Mouse (Mus musculus) ovary, postnatal 36 days (tissue): ENCODE measurements around the gene Fam78a.

ENCODE experiments used
- DNase-seq: peaks from one replicate; pipeline ENCODE4 v3.0.0; 2022; ENCODE audit warnings: low spot score, mixed read lengths

The Fam78a gene

GRCm38 (mm10) chr2:32068811-32069607, 15.6 kb downstream of the Fam78a start:
- no peak for DNase-seq

DNA sequence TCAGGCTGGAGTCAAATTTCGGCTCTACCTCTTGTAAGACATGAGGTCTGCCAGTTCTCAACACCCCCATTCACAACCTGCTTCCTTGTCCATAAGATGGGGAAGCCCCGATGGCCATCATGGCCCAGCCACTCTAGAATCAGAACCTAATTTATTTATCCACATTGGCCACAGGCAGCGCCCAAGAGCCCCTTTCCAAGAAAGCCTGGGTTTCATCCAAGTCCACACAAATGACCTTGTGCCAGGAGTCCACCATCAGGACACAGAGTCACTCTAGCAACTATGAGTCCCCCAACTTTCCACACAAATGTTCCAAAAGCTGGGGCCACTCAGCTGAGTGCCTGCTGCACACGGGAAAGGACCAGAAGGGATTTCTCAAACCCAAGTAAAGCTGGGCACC, 18.7 kb downstream of the Fam78a start:
- DNase-seq: no peak

DNA sequence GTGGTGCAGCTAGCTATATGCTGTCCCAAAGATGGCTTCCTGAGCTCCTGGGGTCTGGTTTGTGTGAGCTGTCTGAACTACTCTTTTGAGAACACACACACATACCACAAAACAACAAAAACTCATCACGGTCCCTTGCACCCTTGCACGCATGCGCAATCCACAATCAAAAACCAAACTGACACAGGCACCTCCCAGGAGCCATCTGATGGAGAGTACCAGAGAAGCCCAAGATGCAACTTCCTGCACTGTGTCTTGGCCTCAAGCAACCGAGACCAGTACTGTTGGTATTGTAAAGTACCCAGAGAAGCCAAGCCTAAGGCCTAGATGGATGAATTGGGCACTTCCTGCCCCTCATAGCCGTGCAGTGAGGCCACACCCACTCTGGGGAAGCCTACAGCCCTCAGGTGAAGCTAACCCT, 19.3 kb downstream of the Fam78a start:
- DNase-seq: no peak

GRCm38 (mm10) chr2:32064913-32065312, 19.7 kb downstream of the Fam78a start:
- no peak for DNase-seq

DNA sequence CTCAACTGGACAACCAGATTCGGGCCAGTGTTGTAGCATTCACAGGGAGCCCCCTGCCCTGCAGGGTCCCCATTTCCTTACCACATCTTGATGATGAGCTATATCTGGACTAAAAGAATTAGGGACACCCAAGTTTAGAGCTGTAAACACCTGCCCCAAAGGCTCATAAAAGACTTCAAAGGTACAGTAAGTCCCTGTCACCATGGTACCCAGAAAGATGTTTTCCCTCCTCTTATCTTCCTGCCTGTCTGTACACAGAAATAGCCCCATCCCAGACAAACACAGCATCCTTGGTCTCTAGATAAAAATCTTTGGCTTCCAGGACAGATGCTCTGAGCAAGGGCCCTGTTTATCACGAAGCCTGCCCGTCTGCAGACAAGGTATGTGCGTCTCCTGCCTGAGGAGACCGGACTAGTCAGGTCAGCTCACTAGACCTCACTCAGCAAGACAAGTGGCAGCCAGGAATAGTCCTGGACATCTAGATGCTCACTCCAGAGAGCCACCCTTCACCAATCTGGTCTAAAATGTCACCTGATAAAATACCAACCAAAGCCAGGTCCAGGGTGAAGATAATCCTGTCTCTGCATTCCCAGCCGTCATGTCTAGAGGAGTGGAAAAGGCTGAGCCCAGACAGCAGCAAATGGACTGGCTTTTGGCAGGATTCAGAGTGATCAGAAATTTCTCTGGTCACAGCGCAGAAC, 21.1 kb downstream of the Fam78a start:
- no peak for DNase-seq

DNA sequence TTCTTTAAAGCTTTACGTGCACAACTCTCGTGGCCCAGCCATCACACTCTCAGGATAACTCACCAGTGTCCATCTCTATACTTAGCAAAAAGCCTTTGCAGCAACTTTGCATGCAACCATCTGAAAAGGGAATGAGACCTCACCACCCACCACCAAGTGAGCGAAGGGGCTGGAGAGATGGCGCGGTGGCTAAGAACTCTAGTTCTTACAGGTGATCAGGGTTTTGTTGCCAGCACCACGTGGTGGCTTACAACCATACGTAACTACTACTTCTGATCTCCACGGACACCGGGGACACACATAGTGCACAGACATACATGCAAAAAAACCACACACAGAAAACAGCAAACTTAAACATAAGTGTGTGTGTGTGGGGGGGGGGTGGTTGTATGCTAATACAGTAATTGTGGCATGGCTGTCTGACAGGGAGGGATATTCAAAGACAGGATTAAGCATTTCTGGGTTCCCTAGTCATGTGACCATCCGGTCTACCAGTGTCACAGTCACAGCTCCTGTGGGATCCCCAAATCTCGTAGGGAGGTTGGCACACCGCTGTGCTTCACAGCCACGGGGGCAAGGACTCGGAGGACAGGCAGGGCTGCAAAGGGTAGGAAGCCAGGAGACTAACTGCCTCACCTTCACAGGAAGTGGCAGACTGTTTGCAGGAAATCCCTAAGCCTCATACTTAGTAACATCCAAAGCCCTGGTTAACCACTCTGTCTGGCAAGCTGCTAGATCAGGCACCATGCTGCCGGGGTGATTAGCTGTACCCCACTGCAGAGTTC, 21.8 kb downstream of the Fam78a start:
- DNase-seq: no peak

- no peak for DNase-seq
Measured at GRCm38 (mm10) chr2:32061722-32062505, 22.7 kb downstream of the Fam78a start.

- no peak for DNase-seq
Measured at GRCm38 (mm10) chr2:32061189-32061588, 23.5 kb downstream of the Fam78a start.

DNA sequence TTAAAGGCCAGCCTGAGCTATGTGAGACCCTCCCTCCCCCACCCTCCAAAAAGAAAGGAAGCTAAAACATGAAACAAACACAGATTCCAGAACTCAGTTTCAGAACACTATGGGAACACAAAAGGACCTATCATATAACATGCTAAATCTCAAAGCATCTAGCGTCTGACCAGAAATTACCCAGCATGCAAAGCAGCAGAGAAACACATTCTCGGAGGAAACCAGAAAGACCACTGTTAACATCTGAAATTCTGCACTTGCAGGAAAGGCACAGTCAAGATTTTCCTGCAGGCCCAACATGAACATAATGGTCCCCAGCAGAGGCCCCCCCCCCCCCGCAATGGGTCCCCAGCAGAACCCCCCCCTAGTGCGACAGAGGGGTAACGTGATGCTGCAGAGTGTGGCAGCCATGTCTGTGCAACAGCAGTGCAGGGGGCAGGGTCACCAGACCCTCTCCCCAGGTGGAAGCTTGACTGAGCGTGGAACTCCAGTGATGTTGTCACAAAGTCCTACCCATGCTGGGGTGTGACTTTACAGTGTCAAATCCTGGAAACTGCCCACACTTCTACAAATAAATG, 24.3 kb downstream of the Fam78a start:
- DNase-seq: no peak

DNA sequence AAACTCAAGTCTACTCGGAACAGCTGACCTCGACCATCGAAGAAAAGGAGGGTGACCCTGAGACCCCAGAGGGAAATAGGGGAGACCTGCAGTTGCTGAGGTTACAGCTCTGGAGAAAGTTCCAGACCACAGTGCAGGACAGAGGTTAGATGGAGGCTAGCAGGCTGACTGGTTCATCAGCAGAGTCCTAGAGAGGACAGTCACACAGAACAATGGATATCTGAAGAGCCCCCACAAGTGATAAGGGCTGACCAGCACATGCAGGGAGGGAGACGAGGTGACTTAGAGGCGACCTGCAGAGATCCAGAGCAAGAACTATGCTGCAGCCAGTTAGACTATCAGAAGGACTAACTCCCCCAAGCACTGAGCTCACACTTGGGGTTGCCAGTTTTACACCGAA, 25.0 kb downstream of the Fam78a start:
- no peak for DNase-seq

DNA sequence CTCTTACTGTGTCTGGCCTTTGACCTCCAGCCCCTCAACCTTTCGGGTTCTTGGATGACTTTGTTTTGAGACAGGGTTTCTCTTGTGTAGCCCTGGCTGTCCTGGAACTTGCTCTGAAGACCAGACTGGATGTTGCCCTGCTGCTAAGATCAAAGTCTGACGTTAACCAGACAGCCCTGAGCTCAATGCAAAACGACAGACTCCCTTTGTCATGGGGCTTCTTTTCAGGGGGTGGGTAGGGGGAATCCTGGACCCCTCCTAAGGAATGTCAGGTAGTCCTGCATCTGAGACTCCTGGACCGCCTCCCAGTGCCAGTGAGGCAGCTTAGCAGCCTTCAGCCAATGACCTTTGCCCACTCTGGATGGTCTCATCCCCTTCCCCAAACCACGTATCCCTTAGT, 25.9 kb downstream of the Fam78a start:
- no peak for DNase-seq

DNA sequence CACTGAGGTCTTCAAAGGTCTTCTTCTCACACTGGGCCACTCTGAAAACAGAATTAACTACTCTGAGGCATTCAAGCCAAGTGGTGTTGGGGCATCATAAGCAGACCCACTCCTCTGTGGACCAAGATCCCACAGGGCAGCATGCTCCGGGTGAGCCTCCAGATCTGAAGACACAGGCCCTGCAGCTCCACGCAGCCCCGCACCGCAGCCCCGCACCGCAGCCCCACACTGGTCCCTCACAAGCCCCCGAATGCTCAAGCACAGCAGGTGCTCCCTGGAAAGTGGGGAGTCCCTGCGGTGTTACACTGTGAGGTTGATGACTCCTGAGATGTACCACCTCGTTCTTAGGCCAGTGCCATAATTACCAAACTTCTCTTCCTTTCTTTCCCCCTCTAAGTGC, 26.4 kb downstream of the Fam78a start:
- DNase-seq: no peak

DNA sequence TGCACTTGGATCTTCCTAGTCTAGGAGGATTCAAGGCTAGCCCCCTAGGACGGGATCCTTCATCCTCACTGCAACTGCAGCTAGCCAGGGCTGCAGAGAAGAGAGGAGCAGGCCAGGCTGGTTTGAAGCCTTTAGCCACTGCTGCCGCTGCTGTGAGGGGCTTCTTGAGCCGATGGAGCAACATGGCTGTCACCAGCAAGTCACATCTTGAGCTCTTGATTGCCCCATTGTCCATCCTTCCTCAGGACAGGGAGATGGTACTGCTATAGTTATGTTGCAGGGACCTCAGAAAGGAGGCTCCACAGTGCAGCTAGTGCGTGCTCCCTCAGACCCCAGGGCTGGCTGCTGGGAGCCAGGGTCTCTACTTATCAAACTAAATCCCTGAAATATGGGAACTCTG, 26.9 kb downstream of the Fam78a start:
- no peak for DNase-seq

DNA sequence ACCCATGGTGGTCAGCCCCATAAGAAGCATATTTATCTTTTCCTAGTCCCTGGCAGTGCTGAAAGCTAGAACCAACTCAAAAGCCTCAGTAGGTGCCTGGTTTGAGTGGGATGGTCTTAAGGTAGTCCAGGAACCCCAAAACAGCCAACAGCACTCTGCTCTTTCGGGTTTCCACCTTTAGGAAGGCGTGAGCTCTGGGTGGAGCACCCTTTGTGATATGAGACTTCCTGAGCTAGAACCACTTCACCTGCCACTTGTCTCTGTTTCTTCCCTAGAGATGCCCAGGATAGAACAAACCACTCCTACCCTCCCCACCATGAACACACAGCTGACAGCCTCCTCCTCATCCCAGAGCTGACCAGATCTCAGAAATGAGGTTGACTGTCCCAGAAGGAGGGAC, 27.3 kb downstream of the Fam78a start:
- DNase-seq: no peak

DNA sequence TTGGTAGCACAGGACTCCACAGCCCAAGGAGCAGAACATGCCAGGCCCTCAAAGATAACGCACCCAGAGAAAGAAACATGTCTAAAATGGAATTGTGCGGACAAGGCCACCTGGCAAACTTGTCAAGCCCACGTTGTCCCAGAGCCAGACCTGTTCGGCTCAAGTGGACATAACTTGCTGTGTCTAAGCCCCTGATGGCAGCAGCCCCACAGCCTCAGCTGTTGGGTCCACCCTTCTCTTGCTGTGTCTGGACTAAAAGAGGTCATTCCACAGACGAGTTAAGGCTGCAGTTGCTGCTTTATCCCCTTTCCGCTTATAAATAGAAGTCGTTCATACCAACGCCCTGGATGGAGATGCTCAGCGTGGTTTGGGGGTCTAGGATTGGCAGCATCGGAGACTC, 28.1 kb downstream of the Fam78a start:
- DNase-seq: no peak

DNA sequence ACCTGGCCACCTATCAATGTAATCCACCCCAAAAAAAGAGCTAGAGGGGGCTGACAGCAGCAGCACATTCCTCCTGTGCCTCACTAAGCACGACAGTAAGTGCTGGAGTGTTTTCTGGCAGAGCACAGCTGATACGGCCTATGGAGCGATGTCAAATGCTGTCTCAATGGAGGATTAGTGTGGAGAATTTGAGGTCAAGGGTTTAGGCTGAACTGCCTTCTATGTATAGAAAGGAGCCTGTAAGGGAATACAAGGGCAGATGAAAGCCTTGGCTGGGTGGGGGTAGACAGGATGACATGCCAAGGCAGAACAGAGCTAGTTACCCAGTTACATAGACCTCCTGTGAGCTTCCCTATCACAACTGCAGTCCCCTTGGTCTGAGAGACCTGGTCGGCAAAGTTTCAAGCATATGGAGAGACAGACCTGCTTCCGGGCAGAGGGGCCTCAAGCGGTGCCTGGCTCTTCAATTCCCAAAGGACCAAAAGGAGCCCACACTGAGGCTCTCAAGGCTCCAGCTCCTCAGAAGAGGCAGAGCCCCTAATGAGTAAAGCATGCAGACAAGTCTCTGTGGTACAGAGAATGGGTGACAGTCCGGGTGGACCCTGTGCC, 29.2 kb downstream of the Fam78a start:
- no peak for DNase-seq

GRCm38 (mm10) chr2:32052418-32052817, 32.2 kb downstream of the Fam78a start:
- DNase-seq: no peak

GRCm38 (mm10) chr2:32051791-32052190, 32.9 kb downstream of the Fam78a start:
- DNase-seq: no peak

- DNase-seq: no peak
Measured at GRCm38 (mm10) chr2:32047323-32047722, 37.3 kb downstream of the Fam78a start.

GRCm38 (mm10) chr2:32046009-32046408, 38.6 kb downstream of the Fam78a start:
- DNase-seq: no peak

DNA sequence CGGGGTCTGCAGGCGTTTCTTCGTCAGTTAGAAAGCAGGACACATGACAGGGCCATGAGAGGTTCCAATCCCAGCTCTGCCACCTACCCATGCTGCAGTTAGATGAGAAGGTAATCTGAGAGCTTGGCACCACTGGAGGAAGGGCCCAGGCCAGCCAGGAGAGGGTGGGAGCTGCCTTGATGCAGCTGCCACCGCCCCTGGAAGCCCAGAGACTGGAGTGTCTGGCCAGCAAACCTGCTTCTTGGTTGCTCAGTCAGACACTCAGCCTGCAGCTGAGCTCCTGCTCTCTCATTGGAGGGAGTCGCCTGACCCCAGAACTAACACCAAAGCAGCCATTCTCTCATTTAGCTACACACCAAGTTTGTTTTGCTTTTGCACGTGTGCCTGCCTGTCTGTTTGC, 39.3 kb downstream of the Fam78a start:
- no peak for DNase-seq
